Mouse (Mus musculus) limb, embryonic 10.5 days (tissue): ENCODE data around the gene Rcn3. TPM values are rescaled to one million over a fixed set of nuclear protein-coding genes. Genes with fewer than 3 reads are reported as not detected.

Source experiments
- DNase-seq: peaks from one replicate; pipeline ENCODE4 v3.0.0-alpha.2; 2017; ENCODE audit warnings: low spot score
- H3K27ac ChIP-seq: fragments of 300-500 bp; sonication (generic); 2 replicates; pipeline ENCODE4 v1.5.1; 2016; ENCODE audit warnings: mild to moderate bottlenecking
- H3K27me3 ChIP-seq: fragments of 300-500 bp; sonication (generic); 2 replicates; pipeline ENCODE4 v1.6.1; 2016; ENCODE audit warnings: low read depth, mild to moderate bottlenecking; ENCODE audit not compliant: poor library complexity, severe bottlenecking
- H3K36me3 ChIP-seq: fragments of 300-500 bp; sonication (generic); 2 replicates; pipeline ENCODE4 v1.6.1; 2016; ENCODE audit warnings: mild to moderate bottlenecking, moderate library complexity
- H3K4me1 ChIP-seq: fragments of 300-500 bp; sonication (generic); 2 replicates; pipeline ENCODE4 v1.6.1; 2016
- H3K4me3 ChIP-seq: fragments of 300-500 bp; sonication (generic); 2 replicates; pipeline ENCODE4 v1.5.1; 2016; ENCODE audit warnings: mild to moderate bottlenecking, moderate library complexity
- H3K9me3 ChIP-seq: fragments of 300-500 bp; sonication (generic); replicated peaks from 2 replicates; pipeline ENCODE4 v1.6.1; 2016; ENCODE audit warnings: mild to moderate bottlenecking
- WGBS: fragments of 180-500 bp; shearing (Covaris S2); methylation state at CpG from one replicate; pipeline ENCODE4 v1.1.7; 2016; 5-methylcytosine and 5-hydroxymethylcytosine counted together
- polyA plus RNA-seq: library from polyadenylated mRNA; unstranded; fragments of >200 nt; fragmentation: Nextera tagmentation; extraction: Ambion mirVana; gene quantifications from 2 replicates; pipeline ENCODE4 v1.2.1, GENCODE M21; 2016

The Rcn3 gene
- polyA plus RNA-seq, 1 experiment from 2014 or later = 210 TPM

DNA sequence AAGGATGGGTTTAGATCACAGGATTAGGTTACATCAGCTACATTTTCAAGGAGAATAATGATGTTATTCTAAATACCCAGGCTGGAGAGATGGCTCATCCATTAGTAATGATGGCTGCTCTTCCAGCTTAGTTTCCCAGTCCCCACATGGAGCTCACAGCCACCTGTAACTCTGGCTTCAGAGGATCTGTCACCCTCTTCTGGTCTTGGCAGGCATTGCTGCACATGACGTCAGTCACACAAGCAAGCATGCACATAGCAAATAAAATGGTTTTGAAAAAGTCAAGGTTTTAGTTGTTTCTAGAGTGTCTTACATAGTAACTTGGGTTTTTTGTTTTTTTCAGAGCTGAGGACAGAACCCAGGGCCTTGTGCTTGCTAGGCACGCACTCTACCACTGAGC lies 19.8 kb downstream of the Rcn3 start:
- Histone ChIP-seq H3K36me3 (peaks cover 48% of the 10 kb centered on the region), H3K4me1 (no peaks in the 10 kb centered on the region; the same call in 1 of the 2 replicates), H3K27me3 (no peaks in the 10 kb centered on the region), H3K9me3 (no peaks in the 10 kb centered on the region), H3K4me3 (no peak overlapping the region), H3K27ac (no peak overlapping the region)
- WGBS = 86% methylated on average over 2 of the region's 2 CpGs
- DNase-seq = no peak

DNA sequence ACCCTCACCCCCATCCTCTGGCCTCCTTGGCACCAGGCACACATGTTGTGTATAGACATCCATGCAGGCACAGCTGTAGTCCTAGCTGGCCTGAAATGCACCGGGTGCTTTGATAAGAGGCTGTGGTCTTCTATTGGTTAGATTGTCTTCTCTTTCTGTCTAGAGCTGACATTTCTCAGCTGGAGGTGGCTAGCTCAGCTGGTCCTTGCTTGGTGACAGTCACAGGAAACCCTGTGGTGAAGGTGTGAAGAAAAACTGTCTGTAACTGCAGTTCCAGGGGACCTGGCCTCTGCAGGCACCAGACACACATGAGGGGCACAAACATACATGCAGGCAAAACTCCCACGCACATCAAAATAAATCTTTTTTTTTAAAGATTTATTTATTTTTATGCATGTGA lies 22.4 kb downstream of the Rcn3 start:
- WGBS = 95% methylated on average over 2 of the region's 2 CpGs
- H3K4me1 ChIP-seq = 0 out of 2 replicates have a peak, but pooled peaks cover 2% of the 10 kb centered on the region
- no peak overlapping the region for H3K27ac ChIP-seq
- H3K4me3 ChIP-seq = no peak overlapping the region
- no peaks in the 10 kb centered on the region for H3K9me3 ChIP-seq
- no peaks in the 10 kb centered on the region for H3K27me3 ChIP-seq
- DNase-seq = no peak
- peaks cover 22% of the 10 kb centered on the region for H3K36me3 ChIP-seq

DNA sequence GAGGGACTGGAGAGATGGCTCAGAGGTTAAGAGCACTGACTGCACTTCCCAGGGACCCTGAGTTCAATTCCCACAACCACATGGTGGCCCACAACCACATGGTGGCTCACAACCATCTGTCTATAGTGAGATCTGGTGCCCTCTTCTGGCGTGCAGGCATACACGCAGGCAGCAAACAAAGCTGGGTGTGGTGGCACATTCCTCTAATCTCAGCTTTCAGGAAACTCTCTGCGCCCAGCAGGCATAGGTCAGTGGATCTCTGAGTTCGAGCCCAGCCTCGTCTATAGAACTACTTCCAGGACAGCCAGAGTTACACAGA lies 24.1 kb downstream of the Rcn3 start:
- DNase-seq = peak; percentile 63
- H3K4me3 ChIP-seq = no peak overlapping the region
- H3K36me3 ChIP-seq = peaks cover 5% of the 10 kb centered on the region; the same call in 1 of the 2 replicates
- no peaks in the 10 kb centered on the region for H3K9me3 ChIP-seq
- no peak overlapping the region for H3K27ac ChIP-seq
- WGBS = 38% methylated on average over 5 of the region's 5 CpGs
- peaks cover 13% of the 10 kb centered on the region for H3K4me1 ChIP-seq
- H3K27me3 ChIP-seq = no peaks in the 10 kb centered on the region

DNA sequence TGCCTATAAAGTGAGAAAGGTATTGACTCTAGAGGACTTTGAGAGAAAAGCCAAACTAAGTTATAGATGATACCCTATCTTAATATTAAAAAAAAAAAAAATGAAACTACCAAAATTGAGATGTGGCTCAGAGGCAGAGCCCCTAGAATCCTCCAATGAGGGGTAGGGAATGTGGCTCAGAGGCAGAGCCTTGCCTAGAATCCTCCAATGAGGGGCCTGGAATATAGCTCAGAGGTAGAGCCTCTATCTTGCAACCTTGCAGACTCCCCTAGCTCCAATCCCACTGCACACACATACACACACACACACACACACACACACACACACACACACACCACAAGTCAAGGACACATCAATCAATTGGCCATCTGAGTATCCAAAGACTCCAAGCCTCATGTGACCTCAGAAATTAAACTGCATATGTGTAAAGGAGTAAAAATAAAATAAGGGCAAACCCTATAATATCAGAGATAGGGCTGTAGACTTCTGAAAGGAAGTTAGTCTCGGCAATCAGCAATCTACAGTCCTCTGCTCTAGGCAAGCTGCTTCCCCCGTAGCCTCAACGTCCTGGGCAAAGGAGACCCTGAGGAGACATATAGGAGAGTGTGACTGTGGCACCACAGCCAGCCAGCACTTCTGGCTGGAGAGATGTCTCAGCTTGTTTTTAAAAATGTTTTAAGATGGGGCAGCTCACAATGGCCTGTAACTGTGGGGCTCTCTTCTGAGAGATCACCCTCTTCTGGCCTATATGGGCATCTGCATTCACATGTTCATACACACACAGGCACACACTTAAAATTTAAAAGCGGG lies 24.6 kb downstream of the Rcn3 start:
- no peak for DNase-seq
- Histone ChIP-seq H3K4me3 (no peak overlapping the region), H3K9me3 (no peaks in the 10 kb centered on the region), H3K4me1 (peaks cover 13% of the 10 kb centered on the region), H3K27ac (no peak overlapping the region), H3K36me3 (0 out of 2 replicates have a peak, but pooled peaks cover 2% of the 10 kb centered on the region), H3K27me3 (no peaks in the 10 kb centered on the region)
- 76% methylated on average over 4 of the region's 4 CpGs for WGBS

DNA sequence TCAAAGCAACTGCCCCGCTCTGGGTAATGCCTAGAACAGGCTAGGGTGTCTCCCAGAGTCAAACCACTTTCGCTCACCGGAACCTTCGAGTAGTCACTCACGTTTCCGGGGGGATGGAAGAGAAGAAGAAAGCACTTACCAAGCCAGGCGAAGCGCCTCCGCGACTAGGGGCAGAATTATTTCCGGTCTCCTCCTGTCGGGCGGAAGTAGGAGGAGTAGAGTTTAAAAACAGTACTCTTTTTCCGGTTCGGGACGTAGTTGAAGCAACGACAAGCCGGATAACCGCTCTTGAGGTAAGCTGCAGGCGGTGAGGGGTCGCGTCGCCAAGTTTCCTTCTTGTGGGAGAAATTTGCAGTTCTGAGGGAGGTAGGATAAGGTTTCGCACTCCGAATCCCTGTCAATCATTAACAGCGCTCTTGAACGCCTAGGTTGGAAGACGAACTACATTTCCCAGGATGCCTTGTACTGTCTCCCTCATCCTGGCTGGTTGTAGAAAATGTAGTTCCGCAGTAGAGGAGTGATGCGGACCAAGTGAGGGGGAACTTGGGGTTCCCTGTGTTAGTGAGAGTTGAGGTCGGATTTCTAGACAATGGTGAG lies 29.7 kb downstream of the Rcn3 start, which contains the start of the genes Nosip and Prrg2:
Gene Nosip (plus strand): TSS at position 191 of the 597 bp plus-strand sequence.
Gene Prrg2 (minus strand): TSS at position 439 of the 597 bp plus-strand sequence.
- Histone ChIP-seq H3K9me3 (no peaks in the 10 kb centered on the region), H3K4me1 (peaks cover 47% of the 10 kb centered on the region), H3K4me3 (peak within 1 kb of the TSS; percentile 70), H3K27me3 (no peaks in the 10 kb centered on the region), H3K27ac (peak within 1 kb of the TSS; percentile 89), H3K36me3 (0 out of 2 replicates have a peak, but pooled peaks cover 5% of the 10 kb centered on the region)
- peak; percentile 95 for DNase-seq
- WGBS = 0% methylated on average over 31 of the region's 31 CpGs

DNA sequence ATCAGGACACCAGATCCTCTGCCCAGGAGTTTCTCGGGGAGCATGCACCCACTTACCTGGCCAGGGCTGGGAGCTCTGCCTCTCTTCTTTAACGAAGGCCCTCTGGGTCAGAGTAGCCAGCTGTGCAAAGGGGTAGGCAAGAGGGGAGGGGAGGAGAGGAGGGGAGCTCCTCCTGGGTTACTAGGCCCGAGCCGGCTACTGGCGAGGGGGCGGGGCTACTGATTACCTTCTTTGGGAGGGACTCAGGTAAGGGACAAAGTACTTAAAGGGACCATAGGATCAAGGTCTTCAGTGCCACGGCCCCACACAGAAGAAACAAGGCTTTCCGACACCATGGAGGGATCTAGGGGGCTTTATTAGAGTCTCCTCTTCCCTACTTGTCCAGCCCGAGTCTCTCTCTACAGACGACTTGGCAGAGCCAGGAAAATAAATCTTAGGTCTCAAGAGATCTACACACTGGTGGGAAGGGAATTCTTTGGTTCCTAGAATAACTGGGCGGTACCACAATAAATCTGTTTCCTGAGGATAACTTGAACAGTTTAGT lies 30.4 kb downstream of the Rcn3 start:
- H3K36me3 ChIP-seq = 0 out of 2 replicates have a peak, but pooled peaks cover 5% of the 10 kb centered on the region
- no peak for DNase-seq
- H3K4me3 ChIP-seq = peak overlapping the region; percentile 70
- WGBS = 18% methylated on average over 11 of the region's 11 CpGs
- H3K9me3 ChIP-seq = no peaks in the 10 kb centered on the region
- H3K27me3 ChIP-seq = no peaks in the 10 kb centered on the region
- H3K27ac ChIP-seq = peak overlapping the region; percentile 89
- H3K4me1 ChIP-seq = peaks cover 47% of the 10 kb centered on the region

DNA sequence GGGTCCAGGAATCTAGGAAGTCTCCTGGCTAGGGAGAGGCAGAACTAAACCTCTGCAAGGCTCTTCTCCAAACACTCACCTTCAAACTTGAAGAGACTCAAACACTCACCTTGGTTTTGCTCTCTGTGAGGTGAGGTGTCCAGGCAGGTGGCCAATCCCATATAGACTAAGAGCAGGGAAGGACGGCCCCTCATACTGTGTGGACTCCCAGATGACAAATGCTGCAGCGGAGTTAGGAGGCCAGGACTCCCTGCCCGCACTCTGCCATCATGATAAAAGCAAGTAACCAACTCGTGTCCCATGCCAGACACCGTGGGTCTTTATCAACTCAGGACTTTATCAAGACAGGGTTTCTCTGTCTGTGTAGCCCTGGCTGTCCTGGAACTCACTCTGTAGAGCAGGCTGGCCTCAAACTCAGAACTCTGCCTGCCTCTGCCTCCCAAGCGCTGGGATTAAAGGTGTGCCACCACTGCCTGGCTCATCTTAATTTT lies 31.3 kb downstream of the Rcn3 start:
- Histone ChIP-seq H3K36me3 (0 out of 2 replicates have a peak, but pooled peaks cover 5% of the 10 kb centered on the region), H3K27ac (peak overlapping the region; percentile 74; the same call in 1 of the 2 replicates), H3K4me1 (peaks cover 47% of the 10 kb centered on the region), H3K27me3 (no peaks in the 10 kb centered on the region), H3K9me3 (no peaks in the 10 kb centered on the region), H3K4me3 (peak overlapping the region; percentile 16; the same call in 1 of the 2 replicates)
- 91% methylated on average over 6 of the region's 6 CpGs for WGBS
- no peak for DNase-seq

DNA sequence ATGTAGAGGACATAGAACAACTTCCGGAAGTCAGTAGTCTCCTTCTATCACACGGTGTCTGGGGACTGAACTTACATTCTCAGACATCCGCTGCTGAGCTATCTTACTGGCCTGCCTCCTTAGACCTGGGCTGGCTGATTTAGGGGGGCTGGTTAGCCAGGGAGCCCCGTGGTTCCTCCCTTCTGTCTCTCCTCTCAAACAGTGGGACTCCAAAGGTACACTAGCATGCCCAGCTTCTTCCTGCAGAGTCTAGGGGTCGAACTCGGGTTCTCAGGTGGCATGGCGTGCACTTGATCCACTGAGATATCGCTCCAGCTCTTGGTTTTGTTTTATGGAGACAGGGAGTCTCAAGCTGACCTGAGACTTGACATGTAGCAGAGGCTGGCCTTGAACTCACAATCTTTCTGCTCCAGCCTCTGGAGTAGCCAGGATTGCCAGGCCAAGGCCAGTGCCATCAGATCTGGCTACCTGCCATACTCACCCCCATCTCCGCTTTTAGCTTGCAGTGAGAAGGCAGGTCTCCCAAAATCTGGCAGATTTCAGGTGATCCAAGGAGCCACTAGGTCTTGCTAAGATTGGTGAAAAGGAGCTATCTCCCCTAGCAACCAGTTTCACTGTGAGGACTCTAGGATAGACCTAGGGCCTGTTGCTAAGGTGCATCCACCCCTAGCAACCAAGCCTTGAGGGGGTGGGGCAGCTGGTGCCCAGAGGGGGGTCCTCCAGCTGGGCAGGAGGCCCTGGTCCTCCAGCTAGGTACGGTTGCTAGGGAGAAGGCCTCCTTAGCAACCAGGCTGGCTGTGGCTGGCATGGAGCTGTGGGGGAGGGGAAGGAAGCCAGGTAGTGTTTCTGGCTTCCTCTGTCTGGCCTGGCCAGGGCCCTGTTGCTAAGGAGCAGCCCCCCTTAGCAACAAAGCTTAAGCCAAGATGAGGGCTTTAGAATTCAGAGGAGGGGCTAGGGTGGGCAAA lies 33.1 kb downstream of the Rcn3 start:
- H3K9me3 ChIP-seq = no peaks in the 10 kb centered on the region
- peak overlapping the region; percentile 74 for H3K27ac ChIP-seq
- no peaks in the 10 kb centered on the region for H3K27me3 ChIP-seq
- 0 out of 2 replicates have a peak, but pooled peaks cover 5% of the 10 kb centered on the region for H3K36me3 ChIP-seq
- peaks cover 54% of the 10 kb centered on the region for H3K4me1 ChIP-seq
- peak overlapping the region; percentile 14; the same call in 1 of the 2 replicates for H3K4me3 ChIP-seq
- 76% methylated on average over 10 of the region's 10 CpGs for WGBS
- DNase-seq = peak; percentile 54

DNA sequence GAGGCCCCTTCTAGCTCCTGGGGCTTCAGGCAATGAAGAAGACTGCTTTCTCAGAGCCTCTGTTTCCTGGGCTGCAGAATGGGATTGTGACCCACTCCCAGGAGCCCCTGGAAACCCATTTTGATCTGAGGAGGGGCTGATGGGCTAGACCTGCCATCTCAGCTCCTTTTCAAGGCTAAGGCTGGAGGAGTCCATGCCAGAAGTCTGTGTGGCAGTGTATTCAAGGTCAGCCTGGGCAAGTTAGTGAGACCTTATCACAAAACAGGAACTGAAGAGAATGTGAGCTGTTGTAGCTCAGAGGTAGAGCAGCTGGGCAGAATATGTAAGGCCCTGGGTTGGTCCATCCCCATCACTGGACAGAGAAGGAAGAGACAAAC lies 35.1 kb downstream of the Rcn3 start:
- H3K4me3 ChIP-seq = no peak overlapping the region
- H3K27me3 ChIP-seq = no peaks in the 10 kb centered on the region
- H3K4me1 ChIP-seq = peaks cover 53% of the 10 kb centered on the region
- DNase-seq = no peak
- H3K27ac ChIP-seq = no peak overlapping the region
- H3K9me3 ChIP-seq = no peaks in the 10 kb centered on the region
- H3K36me3 ChIP-seq = 0 out of 2 replicates have a peak, but pooled peaks cover 5% of the 10 kb centered on the region

DNA sequence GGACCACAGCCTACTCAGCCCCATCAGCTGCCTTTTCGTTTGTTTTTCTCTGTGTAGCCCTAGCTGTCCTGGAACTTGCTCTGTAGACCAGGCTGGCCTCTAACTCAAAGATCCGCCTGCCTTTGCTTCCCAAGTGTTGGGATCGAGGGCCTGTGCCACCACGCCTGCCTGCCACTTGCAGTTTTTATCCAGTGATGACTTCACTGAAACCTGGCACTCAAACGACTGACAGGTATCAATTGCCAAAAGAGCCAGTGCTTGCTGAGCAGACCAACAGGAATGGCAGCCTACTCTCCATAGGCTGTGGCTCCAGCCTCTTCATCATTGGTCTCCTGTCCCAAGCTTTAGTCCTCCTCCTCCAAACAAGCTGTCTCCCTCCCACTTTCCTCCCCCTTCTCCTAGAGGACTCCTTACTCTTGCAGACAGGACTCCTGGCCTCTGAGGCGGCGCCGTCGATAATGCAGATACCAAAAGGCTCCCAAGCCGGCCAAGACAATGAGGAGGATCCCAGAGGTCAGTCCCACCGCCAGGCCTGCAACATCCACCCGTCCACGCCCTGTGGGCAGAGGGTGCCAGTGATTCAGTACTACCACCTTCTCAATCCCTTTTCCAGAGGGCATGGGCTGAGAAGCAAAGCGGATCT lies 35.6 kb downstream of the Rcn3 start:
- WGBS = 70% methylated on average over 14 of the region's 14 CpGs
- Histone ChIP-seq H3K4me1 (peaks cover 55% of the 10 kb centered on the region), H3K4me3 (no peak overlapping the region), H3K27me3 (no peaks in the 10 kb centered on the region), H3K9me3 (no peaks in the 10 kb centered on the region), H3K36me3 (0 out of 2 replicates have a peak, but pooled peaks cover 5% of the 10 kb centered on the region), H3K27ac (no peak overlapping the region)
- DNase-seq = no peak

DNA sequence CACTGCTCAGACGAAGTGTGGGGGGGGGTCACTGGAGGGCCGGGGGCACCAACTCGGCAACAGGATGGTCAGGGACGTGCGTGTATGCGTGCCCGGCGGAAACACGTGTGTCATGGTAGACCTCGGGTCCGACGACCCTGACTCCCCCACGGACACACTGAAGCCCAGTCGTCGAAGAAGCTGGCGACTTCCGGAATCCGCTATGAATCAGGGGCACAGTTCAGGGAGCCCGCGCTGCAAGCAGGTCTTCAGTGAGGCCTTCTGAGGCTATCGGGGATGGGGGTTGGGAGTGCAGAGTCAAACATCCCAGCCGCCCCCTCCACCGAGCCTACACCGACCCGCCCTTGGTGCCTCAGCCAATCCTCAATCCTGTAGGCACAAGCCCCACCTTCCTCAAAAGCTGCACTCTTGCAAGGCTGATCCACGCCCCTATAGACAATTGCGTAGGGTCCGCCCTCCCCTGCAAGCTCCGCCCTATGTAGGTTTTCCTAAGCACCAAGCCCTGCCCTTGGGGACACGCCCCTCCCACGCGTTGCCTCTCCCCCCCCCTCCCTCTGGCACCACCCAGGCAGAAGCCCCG lies 38.0 kb downstream of the Rcn3 start:
- Histone ChIP-seq H3K27me3 (no peaks in the 10 kb centered on the region), H3K27ac (peak overlapping the region; percentile 99), H3K36me3 (peaks cover 30% of the 10 kb centered on the region), H3K4me1 (peaks cover 50% of the 10 kb centered on the region), H3K9me3 (no peaks in the 10 kb centered on the region), H3K4me3 (peak overlapping the region; percentile 86)
- under 1% methylated on average over 33 of the region's 33 CpGs for WGBS
- DNase-seq = peak; percentile 92
